Mouse (Mus musculus) liver, embryonic 13.5 days (tissue): Measurements from ENCODE around the gene Sbno1. TPM values are rescaled to one million over a fixed set of nuclear protein-coding genes. Genes with fewer than 3 reads are reported as not detected.
"Not testable (repeated sequence)": the region's sequence is repeated elsewhere in the genome, so short reads cannot be mapped to it uniquely, and the experiment has no call there.

Source experiments
- ATAC-seq: fragments of 200-750 bp; cut with Nextera tagmentation; 2 replicates; pipeline ENCODE4 v1.8.0; 2017; ENCODE audit warnings: low read depth, mild to moderate bottlenecking, moderate number of reproducible peaks, moderate library complexity
- DNase-seq: peaks from one replicate; pipeline ENCODE4 v3.0.0; 2022
- H3K27ac ChIP-seq: fragments of 300-500 bp; sonication (generic); 2 replicates; pipeline ENCODE4 v1.5.1; 2015; ENCODE audit warnings: moderate library complexity, mild to moderate bottlenecking, inconsistent platforms
- H3K27me3 ChIP-seq: fragments of 300-500 bp; sonication (generic); 2 replicates; pipeline ENCODE4 v1.6.1; 2015; ENCODE audit warnings: mild to moderate bottlenecking, inconsistent platforms
- H3K36me3 ChIP-seq: fragments of 300-500 bp; sonication (generic); 2 replicates; pipeline ENCODE4 v1.6.1; 2015; ENCODE audit warnings: mild to moderate bottlenecking, inconsistent platforms
- H3K4me1 ChIP-seq: fragments of 300-500 bp; sonication (generic); replicated peaks from 2 replicates; pipeline ENCODE4 v1.6.1; 2015; ENCODE audit warnings: inconsistent platforms
- H3K4me2 ChIP-seq: fragments of 300-500 bp; sonication (generic); 2 replicates; pipeline ENCODE4 v1.6.1; 2015; ENCODE audit warnings: inconsistent platforms, mild to moderate bottlenecking, moderate library complexity
- H3K4me3 ChIP-seq: fragments of 300-500 bp; sonication (generic); replicated peaks from 2 replicates; pipeline ENCODE4 v1.5.1; 2015; ENCODE audit warnings: mild to moderate bottlenecking, inconsistent platforms
- H3K9ac ChIP-seq: fragments of 300-500 bp; sonication (generic); 2 replicates; pipeline ENCODE4 v1.6.1; 2015; ENCODE audit warnings: mild to moderate bottlenecking, inconsistent platforms
- H3K9me3 ChIP-seq: fragments of 300-500 bp; sonication (generic); replicated peaks from 2 replicates; pipeline ENCODE4 v1.6.1; 2016; ENCODE audit warnings: inconsistent platforms
- WGBS: fragments of 180-500 bp; shearing (Covaris S2); methylation state at CpG from one replicate; pipeline ENCODE4 v1.1.7; 2015; ENCODE audit not compliant: insufficient replicate concordance; 5-methylcytosine and 5-hydroxymethylcytosine counted together
- polyA plus RNA-seq: library from polyadenylated mRNA; unstranded; fragments of >200 nt; fragmentation: Nextera tagmentation; extraction: Ambion mirVana; gene quantifications from 2 replicates; pipeline ENCODE4 v1.2.1, GENCODE M21; 2015

Sbno1 gene
- polyA plus RNA-seq, 1 experiment from 2014 or later = 50.7 TPM

- Histone ChIP-seq H3K27me3 (no peaks in the 10 kb centered on the region), H3K4me2 (no peak overlapping the region), H3K36me3 (peaks cover 12% of the 10 kb centered on the region), H3K27ac (no peak overlapping the region), H3K4me3 (no peak overlapping the region), H3K9ac (no peak overlapping the region), H3K9me3 (no peaks in the 10 kb centered on the region), H3K4me1 (no peaks in the 10 kb centered on the region)
- no peak for DNase-seq
- WGBS = 74% methylated on average over 6 of the region's 6 CpGs
- ATAC-seq = no peak
These were observed 61.5 kb downstream of the Sbno1 start for GRCm38 (mm10) chr5:124364173-124364918.

GRCm38 (mm10) chr5:124362982-124363381 lies 62.8 kb downstream of the Sbno1 start, which contains the start of gene Cdk2ap1:
Gene Cdk2ap1 (minus strand): TSS chr5:124363082.
- not testable (repeated sequence) for H3K4me1 ChIP-seq, H3K36me3 ChIP-seq, H3K4me3 ChIP-seq, H3K27me3 ChIP-seq, H3K4me2 ChIP-seq, H3K27ac ChIP-seq, DNase-seq, H3K9ac ChIP-seq, H3K9me3 ChIP-seq, ATAC-seq
- WGBS = 80% methylated on average over 5 of the region's 5 CpGs

- Histone ChIP-seq H3K27me3 (no peaks in the 10 kb centered on the region), H3K4me1 (peaks cover 7% of the 10 kb centered on the region), H3K27ac (no peak overlapping the region), H3K4me3 (no peak overlapping the region), H3K36me3 (no peaks in the 10 kb centered on the region), H3K9ac (no peak overlapping the region), H3K9me3 (no peaks in the 10 kb centered on the region), H3K4me2 (no peak overlapping the region)
- DNase-seq (no peak), ATAC-seq (no peak)
- WGBS = 69% methylated on average over 2 of the region's 2 CpGs
These were observed 66.2 kb downstream of the Sbno1 start for GRCm38 (mm10) chr5:124359641-124360040.

GRCm38 (mm10) chr5:124356695-124357094 lies 69.1 kb downstream of the Sbno1 start:
- ATAC-seq (no peak), DNase-seq (no peak)
- H3K4me2 ChIP-seq = no peak overlapping the region
- H3K27ac ChIP-seq = no peak overlapping the region
- no peaks in the 10 kb centered on the region for H3K36me3 ChIP-seq
- peaks cover 25% of the 10 kb centered on the region for H3K4me1 ChIP-seq
- no peak overlapping the region for H3K4me3 ChIP-seq
- H3K9me3 ChIP-seq = no peaks in the 10 kb centered on the region
- no peak overlapping the region for H3K9ac ChIP-seq
- WGBS = 53% methylated on average over 3 of the region's 3 CpGs
- H3K27me3 ChIP-seq = no peaks in the 10 kb centered on the region

GRCm38 (mm10) chr5:124355425-124355959 lies 70.3 kb downstream of the Sbno1 start:
- Histone ChIP-seq H3K27me3 (no peaks in the 10 kb centered on the region), H3K4me2 (peak overlapping the region; percentile 97), H3K4me1 (peaks cover 37% of the 10 kb centered on the region), H3K9ac (peak overlapping the region; percentile 96; the same call in 1 of the 2 replicates), H3K36me3 (0 out of 2 replicates have a peak, but pooled peaks cover 4% of the 10 kb centered on the region), H3K27ac (no peak overlapping the region), H3K4me3 (peak overlapping the region; percentile 94), H3K9me3 (no peaks in the 10 kb centered on the region)
- 9% methylated on average over 12 of the region's 12 CpGs for WGBS
- DNase-seq = no peak
- no peak for ATAC-seq

GRCm38 (mm10) chr5:124354574-124355424 lies 71.0 kb downstream of the Sbno1 start:
- Histone ChIP-seq H3K27me3 (no peaks in the 10 kb centered on the region), H3K9me3 (no peaks in the 10 kb centered on the region), H3K9ac (peak overlapping the region; percentile 96), H3K4me3 (peak overlapping the region; percentile 94), H3K4me1 (peaks cover 42% of the 10 kb centered on the region), H3K4me2 (peak overlapping the region; percentile 97), H3K36me3 (peaks cover 6% of the 10 kb centered on the region), H3K27ac (peak overlapping the region; percentile 89)
- ATAC-seq (peak; percentile 74), DNase-seq (peak; percentile 34)
- under 1% methylated on average over 45 of the region's 60 CpGs for WGBS

GRCm38 (mm10) chr5:124353726-124354547 lies 71.9 kb downstream of the Sbno1 start:
- WGBS = 1% methylated on average over 77 of the region's 132 CpGs
- H3K36me3 ChIP-seq = peaks cover 15% of the 10 kb centered on the region
- H3K4me3 ChIP-seq = peak overlapping the region; percentile 94
- H3K4me1 ChIP-seq = peaks cover 46% of the 10 kb centered on the region
- H3K9me3 ChIP-seq = no peaks in the 10 kb centered on the region
- peak; percentile 45 for ATAC-seq
- peak; percentile 43 for DNase-seq
- H3K27me3 ChIP-seq = no peaks in the 10 kb centered on the region
- H3K27ac ChIP-seq = peak overlapping the region; percentile 89
- peak overlapping the region; percentile 97 for H3K4me2 ChIP-seq
- H3K9ac ChIP-seq = peak overlapping the region; percentile 96

- Histone ChIP-seq H3K9me3 (no peaks in the 10 kb centered on the region), H3K4me1 (peaks cover 46% of the 10 kb centered on the region), H3K9ac (peak overlapping the region; percentile 96), H3K36me3 (peaks cover 22% of the 10 kb centered on the region), H3K4me2 (peak overlapping the region; percentile 97), H3K27ac (peak overlapping the region; percentile 89), H3K4me3 (peak overlapping the region; percentile 94), H3K27me3 (no peaks in the 10 kb centered on the region)
- ATAC-seq (peak; percentile 1; the same call in 1 of the 2 replicates), DNase-seq (peak; percentile 20)
- under 1% methylated on average over 31 of the region's 32 CpGs for WGBS
These were observed 72.6 kb downstream of the Sbno1 start for GRCm38 (mm10) chr5:124353011-124353725.

GRCm38 (mm10) chr5:124352141-124352920 lies 73.5 kb downstream of the Sbno1 start:
- 3% methylated on average over 29 of the region's 30 CpGs for WGBS
- DNase-seq = peak; percentile 42
- H3K9ac ChIP-seq = peak overlapping the region; percentile 96
- peak overlapping the region; percentile 97 for H3K4me2 ChIP-seq
- no peaks in the 10 kb centered on the region for H3K9me3 ChIP-seq
- H3K4me1 ChIP-seq = peaks cover 46% of the 10 kb centered on the region
- peak overlapping the region; percentile 89 for H3K27ac ChIP-seq
- no peaks in the 10 kb centered on the region for H3K27me3 ChIP-seq
- peak overlapping the region; percentile 94 for H3K4me3 ChIP-seq
- peaks cover 26% of the 10 kb centered on the region for H3K36me3 ChIP-seq
- peak; percentile 57 for ATAC-seq
